Mouse (Mus musculus) brain, embryonic 18.5 days (tissue): Measurements from ENCODE around the gene Retreg3.

ENCODE experiments used
- DNase-seq: peaks from one replicate; pipeline ENCODE4 v3.0.0-alpha.2; 2012; ENCODE audit warnings: low read depth, low spot score

Retreg3 gene

GRCm38 (mm10) chr11:101081659-101082058 is 38.0 kb downstream of the Retreg3 start:
- no peak for DNase-seq

- DNase-seq = no peak
Observed at GRCm38 (mm10) chr11:101080421-101080820, 39.3 kb downstream of the Retreg3 start.

- no peak for DNase-seq
Observed at GRCm38 (mm10) chr11:101079746-101080145, 39.9 kb downstream of the Retreg3 start.

DNA sequence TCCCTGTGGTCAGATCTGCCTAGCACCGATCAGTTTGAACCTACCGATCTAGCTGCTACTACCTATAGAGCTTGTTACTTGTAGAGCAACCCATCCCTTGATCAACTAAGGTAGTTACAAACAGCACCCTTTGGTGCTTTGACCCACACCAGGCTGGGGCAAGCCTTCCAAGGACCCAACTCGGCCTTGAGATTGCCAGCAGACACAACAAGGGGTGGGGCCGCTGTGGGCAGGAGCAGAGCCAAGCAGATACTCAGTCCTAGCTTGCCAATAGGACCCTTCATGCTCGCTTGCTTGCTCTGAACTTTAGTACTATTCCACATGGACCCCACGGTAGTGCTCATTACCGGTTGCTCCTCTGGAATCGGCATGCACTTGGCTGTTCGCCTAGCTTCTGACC is 41.6 kb downstream of the Retreg3 start, which contains the start of gene Hsd17b1:
Gene Hsd17b1, plus strand, starts transcription at position 291 of the 400 bp plus-strand sequence.
- no peak for DNase-seq

GRCm38 (mm10) chr11:101071810-101072428 is 47.8 kb downstream of the Retreg3 start:
- DNase-seq = no peak

DNA sequence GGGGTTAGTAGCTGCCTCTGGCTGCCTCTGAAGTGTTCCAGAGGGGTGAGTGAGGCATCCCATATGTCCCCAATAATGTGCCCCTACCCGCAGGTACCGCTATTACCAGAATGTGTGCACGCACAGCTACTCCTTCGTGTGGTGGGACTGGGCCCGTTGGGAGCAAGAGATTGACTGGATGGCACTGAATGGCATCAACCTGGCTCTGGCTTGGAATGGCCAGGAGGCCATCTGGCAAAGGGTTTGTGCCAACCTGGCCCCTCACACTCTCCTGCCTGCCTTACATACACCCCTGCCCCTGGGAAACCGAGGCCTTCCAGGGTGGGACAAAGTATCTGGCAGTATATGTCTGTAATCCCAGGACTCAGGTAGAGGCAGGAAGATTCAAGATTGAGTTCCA is 48.7 kb downstream of the Retreg3 start:
- no peak for DNase-seq

DNA sequence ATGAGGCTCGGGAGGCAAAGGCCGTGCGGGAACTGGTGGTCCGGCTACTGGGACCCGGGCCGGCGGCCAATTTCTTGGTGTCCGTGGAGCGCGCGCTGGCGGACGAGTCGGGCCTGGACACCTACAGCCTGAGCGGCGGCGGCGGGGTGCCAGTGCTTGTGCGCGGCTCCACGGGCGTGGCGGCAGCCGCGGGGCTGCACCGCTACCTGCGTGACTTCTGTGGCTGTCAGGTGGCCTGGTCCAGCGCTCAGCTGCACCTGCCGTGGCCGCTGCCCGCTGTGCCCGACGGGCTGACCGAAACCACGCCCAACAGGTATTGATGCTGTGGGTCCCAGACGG is 49.5 kb downstream of the Retreg3 start:
- no peak for DNase-seq

GRCm38 (mm10) chr11:101069391-101070188 is 50.1 kb downstream of the Retreg3 start, which contains the start of gene Naglu:
Gene Naglu (plus strand): TSS chr11:101070012.
- DNase-seq = peak; percentile 81

- no peak for DNase-seq
Observed at GRCm38 (mm10) chr11:101066549-101067412, 52.9 kb downstream of the Retreg3 start.

DNA sequence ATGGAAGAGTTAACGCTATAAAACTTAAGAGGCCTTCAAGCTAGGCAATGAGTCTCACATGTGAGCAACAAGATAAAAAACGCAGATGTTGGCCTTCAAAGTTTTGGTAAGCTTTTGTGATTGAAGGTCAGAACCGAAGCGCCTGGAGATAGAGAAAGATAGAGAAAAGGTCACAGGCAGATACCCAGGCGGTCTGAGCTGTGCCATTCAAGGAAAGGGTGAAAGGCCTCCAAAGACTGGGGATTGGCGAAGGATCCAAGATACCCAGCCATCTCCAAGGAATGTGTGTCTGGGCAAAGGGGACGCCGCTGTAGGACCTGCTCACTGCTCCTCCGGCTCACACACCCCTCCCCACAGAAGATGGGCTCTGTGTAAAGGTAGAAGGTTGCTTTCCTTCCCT is 54.7 kb downstream of the Retreg3 start:
- DNase-seq = no peak

- no peak for DNase-seq
Observed at GRCm38 (mm10) chr11:101064462-101064861, 55.2 kb downstream of the Retreg3 start.

DNA sequence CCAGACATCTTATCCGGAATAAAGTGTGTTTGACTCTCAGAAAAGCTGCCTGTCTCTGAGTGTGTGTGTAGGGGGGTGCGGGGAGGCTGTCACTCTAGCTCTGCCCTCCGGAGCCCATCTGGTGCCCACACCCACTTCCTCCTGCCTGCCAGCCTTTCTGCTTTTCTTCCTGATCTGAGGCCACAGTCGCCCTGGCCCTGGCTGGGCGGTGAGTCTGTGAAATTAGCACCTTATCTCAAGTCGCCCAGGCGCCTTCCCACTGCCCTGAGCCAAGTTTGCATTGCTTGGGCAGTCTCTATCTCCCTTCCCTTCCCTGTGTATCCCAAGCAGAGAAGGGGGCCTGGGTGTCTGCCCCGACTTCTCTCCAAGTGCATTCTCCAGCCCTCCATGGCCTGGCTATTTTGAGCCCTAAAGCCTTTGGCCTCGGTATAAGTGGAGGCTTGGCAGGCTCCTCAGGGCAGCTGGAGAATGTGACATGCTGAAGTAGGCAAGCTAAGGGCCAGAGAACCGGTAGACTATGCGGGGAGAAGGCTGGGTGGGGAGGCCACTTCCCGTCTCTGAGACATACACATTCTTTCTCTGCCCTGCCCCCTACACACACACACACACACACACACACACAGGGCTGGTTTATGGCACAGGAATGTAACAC is 55.9 kb downstream of the Retreg3 start:
- DNase-seq = no peak

DNA sequence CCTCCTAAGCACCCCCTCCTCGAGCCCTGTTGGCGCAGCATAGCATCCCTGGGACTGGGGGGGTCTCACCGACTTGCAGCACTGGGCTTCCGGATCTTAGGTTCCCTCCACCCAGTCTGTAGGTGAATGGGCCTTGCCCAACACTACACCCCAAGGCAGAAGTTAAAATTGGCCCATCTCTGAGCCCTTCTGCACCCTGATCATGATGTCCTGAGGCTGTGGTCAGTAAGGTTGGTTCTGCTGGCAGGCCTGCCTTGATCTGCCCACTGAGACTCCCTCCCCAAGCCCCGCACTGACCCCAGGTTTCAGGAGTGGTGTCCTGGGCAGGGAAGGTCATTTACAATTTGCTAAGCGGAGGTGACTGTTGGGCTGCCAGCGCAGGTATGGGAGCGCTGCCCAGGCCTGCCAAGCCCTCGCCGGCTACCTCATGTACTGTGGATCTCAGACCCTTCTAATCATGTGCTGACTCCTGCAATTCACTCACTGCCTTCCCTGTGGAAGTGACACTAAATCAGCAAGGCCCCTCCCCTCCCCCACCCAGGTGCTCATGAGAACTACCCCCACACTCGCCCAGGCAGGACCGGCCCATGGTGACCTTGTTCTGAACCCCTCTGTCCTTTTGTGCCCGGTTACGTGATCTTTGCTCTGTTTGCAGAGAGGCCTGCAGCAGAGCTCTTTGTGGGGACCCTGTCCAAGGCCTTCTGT is 56.6 kb downstream of the Retreg3 start:
- DNase-seq = no peak

- no peak for DNase-seq
Observed at GRCm38 (mm10) chr11:101062165-101062884, 57.4 kb downstream of the Retreg3 start.

- DNase-seq = no peak
Observed at GRCm38 (mm10) chr11:101061049-101061448, 58.6 kb downstream of the Retreg3 start.

GRCm38 (mm10) chr11:101060126-101060525 is 59.6 kb downstream of the Retreg3 start:
- DNase-seq = no peak

DNA sequence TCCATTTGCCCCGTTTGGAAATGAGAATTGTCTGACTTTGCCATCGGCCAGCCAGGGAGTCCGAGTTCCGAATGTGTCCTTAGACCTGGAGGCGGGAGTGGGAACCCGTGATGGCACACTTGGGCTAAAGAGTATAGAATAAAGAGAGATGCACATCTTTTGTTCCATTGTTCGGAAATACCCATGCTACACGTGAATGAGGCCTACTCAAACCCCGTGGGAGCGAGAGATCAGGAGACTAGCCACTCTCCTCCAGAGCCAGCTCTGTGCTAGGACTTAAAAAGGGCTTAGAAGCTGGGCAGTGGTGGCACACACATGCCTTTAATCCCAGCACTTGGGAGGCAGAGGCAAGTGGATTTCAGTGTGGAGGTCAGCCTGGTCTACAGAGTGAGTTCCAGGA is 60.2 kb downstream of the Retreg3 start:
- no peak for DNase-seq

DNA sequence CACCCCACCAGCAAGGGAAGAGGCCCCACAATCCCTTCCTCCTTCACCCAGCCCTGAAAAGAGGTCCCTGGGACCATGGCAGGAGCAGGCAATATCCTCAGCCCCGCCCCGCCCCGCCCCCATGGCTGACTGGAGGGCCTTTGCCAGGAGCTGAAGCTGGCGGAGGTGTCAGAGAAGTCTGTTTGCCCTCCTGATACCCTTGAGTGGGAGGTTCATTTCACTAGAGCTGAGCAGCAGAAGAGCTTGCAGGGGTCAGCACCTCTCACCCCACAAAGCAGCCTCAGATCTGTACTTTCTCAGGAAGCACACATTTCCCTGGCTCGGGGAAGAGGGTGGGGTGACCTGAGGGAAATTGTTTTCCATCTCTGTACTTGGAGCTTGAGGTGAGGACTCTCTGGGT is 61.0 kb downstream of the Retreg3 start:
- DNase-seq = no peak

DNA sequence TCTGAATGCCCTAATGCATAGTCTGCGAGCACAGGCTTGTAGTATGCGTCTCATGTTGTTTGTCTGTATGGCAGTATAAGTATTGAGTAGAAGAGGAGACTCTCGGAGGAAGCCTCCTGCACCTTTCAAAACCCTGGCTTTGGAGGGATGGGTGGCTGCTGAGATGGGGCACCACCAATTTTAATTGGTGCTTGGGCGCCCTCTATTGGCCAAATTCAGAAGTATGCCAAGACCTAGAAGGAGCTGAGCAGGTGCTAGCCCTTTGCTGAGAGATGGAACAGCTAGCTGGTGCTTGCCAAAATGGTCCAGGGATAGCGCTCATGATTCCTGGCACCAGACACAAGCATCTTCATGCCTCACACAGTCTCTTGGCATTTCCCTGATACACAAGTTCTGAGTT is 61.8 kb downstream of the Retreg3 start:
- DNase-seq = no peak

DNA sequence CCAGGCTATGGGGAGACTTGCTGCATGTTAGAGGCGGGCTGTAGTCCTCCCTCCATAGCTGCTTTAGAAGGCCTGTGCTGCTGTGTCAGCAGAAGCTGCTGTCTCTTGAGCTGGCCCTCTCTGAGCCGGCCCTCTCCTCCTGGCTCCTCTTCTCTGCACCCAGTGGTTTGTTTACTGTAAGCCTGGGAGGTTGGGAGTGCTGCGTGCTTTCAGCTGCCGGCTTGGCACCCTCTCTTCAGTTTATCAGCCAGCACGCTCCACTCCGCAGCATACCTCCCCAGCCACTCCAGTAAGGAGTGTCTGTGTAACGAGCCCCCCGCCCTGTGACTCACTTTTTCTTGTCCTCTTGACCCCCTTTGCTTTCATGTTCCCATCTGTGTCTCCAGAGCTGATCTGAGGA is 62.8 kb downstream of the Retreg3 start:
- DNase-seq = no peak
